Mouse (Mus musculus) olfactory bulb, adult 2 months (tissue): Measurements from ENCODE around the gene Epp13. TPM values are rescaled to one million over a fixed set of nuclear protein-coding genes. Genes with fewer than 3 reads are reported as not detected.
"Not testable (repeated sequence)": the region's sequence is repeated elsewhere in the genome, so short reads cannot be mapped to it uniquely, and the experiment has no call there.

Experiments
- H3K27ac ChIP-seq: fragments of 200-500 bp; 2 replicates; pipeline ENCODE4 v1.5.1; 2012; ENCODE audit warnings: low read depth, low read length; ENCODE audit not compliant: insufficient read depth
- H3K4me1 ChIP-seq: fragments of 200-500 bp; 2 replicates; pipeline ENCODE4 v1.6.1; 2012; ENCODE audit warnings: low read length; ENCODE audit not compliant: control insufficient read depth, insufficient read depth
- H3K4me3 ChIP-seq: fragments of 200-500 bp; 2 replicates; pipeline ENCODE4 v1.5.1; 2012; ENCODE audit warnings: mild to moderate bottlenecking, low read depth, low read length, moderate library complexity; ENCODE audit not compliant: insufficient read depth
- CTCF ChIP-seq: fragments of 200-500 bp; IDR thresholded peaks from 2 replicates; pipeline ENCODE4 v1.5.1; 2012; ENCODE audit warnings: low read depth, mild to moderate bottlenecking, low read length, moderate library complexity; ENCODE audit not compliant: insufficient read depth
- POLR2A ChIP-seq: fragments of 200-500 bp; IDR thresholded peaks from 2 replicates; pipeline ENCODE4 v1.6.1; 2012; ENCODE audit warnings: mild to moderate bottlenecking, low read depth, low read length, moderate library complexity; ENCODE audit not compliant: insufficient read depth
- WGBS: fragments of 180-500 bp; shearing (Covaris S2); methylation state at CpG from one replicate; pipeline ENCODE4 v1.1.7; 2018; 5-methylcytosine and 5-hydroxymethylcytosine counted together
- polyA plus RNA-seq: library from polyadenylated mRNA; stranded (reverse); fragments of >200 nt; gene quantifications from 2 replicates; pipeline ENCODE4 v1.2.4, GENCODE M21; 2012; ENCODE audit warnings: low replicate concordance; ENCODE audit not compliant: missing spikeins, insufficient read depth, insufficient read length

Gene Epp13
- polyA plus RNA-seq, 1 experiment, result not detected

DNA sequence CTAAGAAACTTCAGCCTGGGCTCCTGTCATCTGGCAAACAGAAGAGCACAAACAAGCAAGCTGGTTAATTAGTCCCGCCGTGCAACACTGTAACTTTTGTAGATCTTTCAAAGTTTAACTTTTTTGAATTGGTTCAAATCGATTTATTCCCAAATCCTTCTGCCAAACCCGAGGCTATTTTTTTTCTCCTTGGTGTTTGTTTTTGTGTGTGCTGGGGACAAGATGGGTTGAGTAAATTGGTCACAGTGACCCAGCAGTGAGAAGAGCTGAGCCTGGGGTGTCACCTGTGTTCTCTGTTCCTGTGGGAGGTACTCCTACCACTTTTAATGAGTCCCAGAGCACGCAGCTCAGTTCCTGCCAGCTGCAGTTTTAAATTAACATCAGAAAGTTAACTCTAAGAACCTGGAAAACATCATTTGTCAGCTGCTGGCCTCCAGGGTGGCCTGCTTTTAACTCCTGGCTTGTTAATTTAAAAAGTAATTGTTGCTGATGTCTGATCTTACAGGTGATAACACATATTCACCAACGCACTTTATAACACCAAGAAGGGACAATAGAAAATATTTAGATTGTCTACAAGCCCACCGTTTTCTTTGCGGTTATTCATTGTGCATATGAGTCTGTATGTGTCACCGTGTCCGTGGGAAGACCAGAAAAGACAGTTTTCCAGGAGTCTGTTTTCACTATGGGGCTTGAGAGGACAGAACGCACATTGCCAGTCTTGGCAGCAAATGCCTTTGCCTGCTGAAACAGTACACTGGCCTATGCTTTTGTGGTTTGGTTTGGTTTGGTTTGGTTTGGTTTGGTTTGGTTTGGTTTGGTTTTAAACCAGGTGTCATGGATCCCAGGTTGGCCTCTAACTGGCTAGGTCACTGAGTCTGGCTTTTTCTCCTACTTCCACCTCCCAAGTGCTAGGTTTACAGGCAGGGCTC, 7.9 kb upstream of the Epp13 start:
- no peaks in the 10 kb centered on the region for H3K4me1 ChIP-seq
- 56% methylated on average over 11 of the region's 11 CpGs for WGBS
- TF ChIP-seq POLR2A (no peak), CTCF (no peak)
- no peak overlapping the region for H3K4me3 ChIP-seq
- no peak overlapping the region for H3K27ac ChIP-seq

GRCm38 (mm10) chr7:6254451-6254850, 1.9 kb downstream of the Epp13 start:
- no peak for TF ChIP-seq POLR2A
- WGBS, result 88% methylated on average over 5 of the region's 5 CpGs
- H3K4me1 ChIP-seq, result no peaks in the 10 kb centered on the region
- H3K27ac ChIP-seq, result no peak overlapping the region
- no peak overlapping the region for H3K4me3 ChIP-seq

GRCm38 (mm10) chr7:6257386-6257785, 4.9 kb downstream of the Epp13 start:
- 86% methylated on average over 4 of the region's 4 CpGs for WGBS
- Histone ChIP-seq H3K4me3 (no peak overlapping the region), H3K27ac (no peak overlapping the region), H3K4me1 (no peaks in the 10 kb centered on the region)
- no peak for TF ChIP-seq CTCF
- TF ChIP-seq POLR2A, result no peak

GRCm38 (mm10) chr7:6258232-6259220, 6.0 kb downstream of the Epp13 start:
- no peak overlapping the region for H3K27ac ChIP-seq
- TF ChIP-seq POLR2A (no peak), CTCF (no peak)
- 32% methylated on average over 16 of the region's 16 CpGs for WGBS
- H3K4me3 ChIP-seq, result no peak overlapping the region
- no peaks in the 10 kb centered on the region for H3K4me1 ChIP-seq

GRCm38 (mm10) chr7:6260004-6260403, 7.5 kb downstream of the Epp13 start:
- not testable (repeated sequence) for H3K27ac ChIP-seq, H3K4me3 ChIP-seq, H3K4me1 ChIP-seq
- WGBS, result 45% methylated on average over 2 of the region's 2 CpGs

- no peak overlapping the region for H3K4me3 ChIP-seq
- WGBS, result 75% methylated on average over 3 of the region's 3 CpGs
- no peaks in the 10 kb centered on the region for H3K4me1 ChIP-seq
- H3K27ac ChIP-seq, result no peak overlapping the region
- TF ChIP-seq POLR2A (no peak), CTCF (no peak)
These were observed 9.6 kb downstream of the Epp13 start for GRCm38 (mm10) chr7:6262120-6262519.

GRCm38 (mm10) chr7:6262984-6263383, 10.5 kb downstream of the Epp13 start:
- Histone ChIP-seq H3K27ac (no peak overlapping the region), H3K4me3 (no peak overlapping the region), H3K4me1 (no peaks in the 10 kb centered on the region)
- WGBS, result 84% methylated on average over 4 of the region's 4 CpGs
- TF ChIP-seq POLR2A (no peak), CTCF (no peak)

DNA sequence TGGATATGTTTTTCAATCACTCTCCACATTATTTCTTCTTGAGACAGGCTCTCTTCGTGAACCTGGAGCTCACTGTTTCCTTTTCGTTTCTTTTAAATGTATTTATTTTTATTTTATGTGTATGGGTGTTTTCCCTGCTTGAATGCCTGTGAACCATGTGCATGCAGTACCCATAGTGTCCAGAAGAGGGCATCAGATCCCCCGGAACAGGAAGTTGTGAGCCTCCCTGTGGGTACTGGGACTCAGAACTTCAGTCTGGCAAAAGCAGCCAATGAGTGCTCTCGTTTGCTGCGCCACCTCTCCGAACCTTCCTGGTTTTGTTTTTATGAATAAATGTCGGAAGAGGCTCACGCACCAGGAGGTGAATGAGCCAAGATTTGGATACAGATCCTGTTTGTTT, 13.2 kb downstream of the Epp13 start:
- TF ChIP-seq POLR2A (no peak), CTCF (0 out of 2 replicates have a peak, but pooled peaks have one; percentile 17)
- WGBS, result 62% methylated on average over 8 of the region's 8 CpGs
- Histone ChIP-seq H3K4me3 (no peak overlapping the region), H3K27ac (no peak overlapping the region), H3K4me1 (no peaks in the 10 kb centered on the region)

- Histone ChIP-seq H3K4me3 (no peak overlapping the region), H3K27ac (no peak overlapping the region), H3K4me1 (no peaks in the 10 kb centered on the region)
- TF ChIP-seq CTCF, result no peak
- no peak for TF ChIP-seq POLR2A
- 64% methylated on average over 3 of the region's 3 CpGs for WGBS
These were observed 25.4 kb downstream of the Epp13 start for GRCm38 (mm10) chr7:6277906-6278305.
